Mouse (Mus musculus): ENCODE measurements around the gene Efcab11. TPM values are rescaled to one million over a fixed set of nuclear protein-coding genes. Genes with fewer than 3 reads are reported as not detected.

Gene Efcab11
- polyA plus RNA-seq, 1 experiment from 2014 or later = 4.0 TPM

GRCm38 (mm10) chr12:99724206-99724605 is 160.0 kb downstream of the Efcab11 start:
- no peak overlapping the region for H3K4me3 ChIP-seq (ENCODE audit: low read depth, low read length)
- H3K36me3 ChIP-seq (ENCODE audit: control insufficient read depth, insufficient read depth, low read length) = no peaks in the 10 kb centered on the region
- no peaks in the 10 kb centered on the region for H3K27me3 ChIP-seq (ENCODE audit: control insufficient read depth, insufficient read depth, low read depth, low read length)
- no peaks in the 10 kb centered on the region for H3K9me3 ChIP-seq (replicated peaks; ENCODE audit: control insufficient read depth, low read length, poor library complexity, severe bottlenecking)
- no peaks in the 10 kb centered on the region for H3K4me1 ChIP-seq (ENCODE audit: control insufficient read depth, insufficient read depth, low read length)
- H3K9ac ChIP-seq (ENCODE audit: low read depth, low read length) = no peak overlapping the region
- no peak for ATAC-seq
- WGBS = 98% methylated on average over 12 of the region's 12 CpGs
- H3K27ac ChIP-seq (ENCODE audit: low read length) = no peak overlapping the region
- H3K4me2 ChIP-seq (ENCODE audit: low read length) = no peak overlapping the region

DNA sequence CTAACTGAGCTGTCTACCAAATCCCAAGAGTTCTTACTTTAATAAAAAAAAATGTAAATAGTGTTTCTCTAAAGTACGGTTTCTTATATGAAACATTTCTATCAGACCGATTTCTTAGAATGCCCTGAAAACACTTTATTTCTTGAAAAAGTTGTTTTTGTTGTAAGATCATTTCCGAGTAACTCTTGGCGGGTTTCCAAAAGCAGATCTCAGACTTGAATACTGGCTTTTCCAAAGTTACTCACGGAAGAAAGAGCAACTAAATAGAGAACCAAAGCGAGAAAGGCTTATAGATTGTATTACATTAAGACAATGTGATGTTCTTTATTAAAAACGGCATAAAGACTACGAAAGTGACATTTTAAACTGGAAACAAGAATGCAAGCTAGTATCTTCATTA is 160.4 kb downstream of the Efcab11 start:
- Histone ChIP-seq H3K4me3 (ENCODE audit: low read depth, low read length) (no peak overlapping the region), H3K27me3 (ENCODE audit: control insufficient read depth, insufficient read depth, low read depth, low read length) (no peaks in the 10 kb centered on the region), H3K36me3 (ENCODE audit: control insufficient read depth, insufficient read depth, low read length) (no peaks in the 10 kb centered on the region), H3K4me1 (ENCODE audit: control insufficient read depth, insufficient read depth, low read length) (no peaks in the 10 kb centered on the region), H3K4me2 (ENCODE audit: low read length) (no peak overlapping the region), H3K9ac (ENCODE audit: low read depth, low read length) (no peak overlapping the region), H3K27ac (ENCODE audit: low read length) (no peak overlapping the region), H3K9me3 (replicated peaks; ENCODE audit: control insufficient read depth, low read length, poor library complexity, severe bottlenecking) (no peaks in the 10 kb centered on the region)
- no peak for ATAC-seq
- WGBS = 82% methylated on average over 8 of the region's 8 CpGs

GRCm38 (mm10) chr12:99721318-99721717 is 162.9 kb downstream of the Efcab11 start:
- Histone ChIP-seq H3K4me1 (ENCODE audit: control insufficient read depth, insufficient read depth, low read length) (no peaks in the 10 kb centered on the region), H3K27ac (ENCODE audit: low read length) (no peak overlapping the region), H3K27me3 (ENCODE audit: control insufficient read depth, insufficient read depth, low read depth, low read length) (no peaks in the 10 kb centered on the region), H3K36me3 (ENCODE audit: control insufficient read depth, insufficient read depth, low read length) (no peaks in the 10 kb centered on the region), H3K4me3 (ENCODE audit: low read depth, low read length) (no peak overlapping the region), H3K9me3 (replicated peaks; ENCODE audit: control insufficient read depth, low read length, poor library complexity, severe bottlenecking) (no peaks in the 10 kb centered on the region), H3K9ac (ENCODE audit: low read depth, low read length) (no peak overlapping the region), H3K4me2 (ENCODE audit: low read length) (no peak overlapping the region)
- WGBS = 70% methylated on average over 10 of the region's 10 CpGs
- no peak for ATAC-seq

DNA sequence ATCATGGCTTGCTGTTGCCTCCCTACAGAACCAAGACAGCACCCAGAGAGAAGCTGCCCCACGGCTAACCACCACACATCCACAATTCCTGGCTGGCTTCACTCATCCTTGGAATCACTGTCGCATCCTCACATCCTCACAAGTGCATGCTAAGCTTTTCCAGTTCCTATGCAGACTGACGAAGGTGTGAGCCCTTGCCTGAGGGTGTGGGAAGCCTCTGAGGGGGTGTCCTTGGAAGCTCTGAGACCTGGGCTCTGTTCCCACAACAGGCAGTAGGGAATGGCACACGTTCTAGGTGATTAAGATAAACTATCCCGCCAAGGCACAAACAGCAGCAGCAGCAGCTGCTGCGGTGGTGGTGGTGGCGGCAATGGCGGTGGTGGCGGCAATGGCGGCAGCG is 164.5 kb downstream of the Efcab11 start:
- H3K36me3 ChIP-seq (ENCODE audit: control insufficient read depth, insufficient read depth, low read length) = no peaks in the 10 kb centered on the region
- no peaks in the 10 kb centered on the region for H3K27me3 ChIP-seq (ENCODE audit: control insufficient read depth, insufficient read depth, low read depth, low read length)
- ATAC-seq = no peak
- no peak overlapping the region for H3K4me2 ChIP-seq (ENCODE audit: low read length)
- no peak overlapping the region for H3K9ac ChIP-seq (ENCODE audit: low read depth, low read length)
- H3K4me1 ChIP-seq (ENCODE audit: control insufficient read depth, insufficient read depth, low read length) = no peaks in the 10 kb centered on the region
- H3K4me3 ChIP-seq (ENCODE audit: low read depth, low read length) = no peak overlapping the region
- H3K9me3 ChIP-seq (replicated peaks; ENCODE audit: control insufficient read depth, low read length, poor library complexity, severe bottlenecking) = no peaks in the 10 kb centered on the region
- H3K27ac ChIP-seq (ENCODE audit: low read length) = no peak overlapping the region
- WGBS = 95% methylated on average over 11 of the region's 11 CpGs

DNA sequence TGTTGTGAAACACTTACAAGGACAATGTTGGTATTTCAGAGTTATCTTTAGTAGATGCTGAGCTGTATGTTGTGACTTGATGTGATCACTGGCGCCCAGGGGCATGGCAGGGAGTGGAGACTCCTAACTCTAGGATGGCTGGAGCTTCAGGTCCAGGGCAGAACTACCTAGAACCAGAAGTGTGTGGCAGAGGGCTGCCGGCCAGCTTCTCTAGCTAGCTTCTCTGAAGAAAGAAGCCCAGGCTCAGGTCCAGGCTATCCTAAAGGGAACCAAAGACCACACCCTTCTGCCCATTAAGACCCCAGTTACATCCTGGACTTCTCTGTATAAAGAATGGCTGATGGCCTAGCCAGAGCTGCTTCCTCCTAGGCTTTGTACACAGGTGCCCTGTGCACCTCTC is 166.1 kb downstream of the Efcab11 start:
- Histone ChIP-seq H3K36me3 (ENCODE audit: control insufficient read depth, insufficient read depth, low read length) (no peaks in the 10 kb centered on the region), H3K4me1 (ENCODE audit: control insufficient read depth, insufficient read depth, low read length) (no peaks in the 10 kb centered on the region), H3K9ac (ENCODE audit: low read depth, low read length) (no peak overlapping the region), H3K4me3 (ENCODE audit: low read depth, low read length) (no peak overlapping the region), H3K9me3 (replicated peaks; ENCODE audit: control insufficient read depth, low read length, poor library complexity, severe bottlenecking) (no peaks in the 10 kb centered on the region), H3K4me2 (ENCODE audit: low read length) (no peak overlapping the region), H3K27ac (ENCODE audit: low read length) (no peak overlapping the region), H3K27me3 (ENCODE audit: control insufficient read depth, insufficient read depth, low read depth, low read length) (no peaks in the 10 kb centered on the region)
- 95% methylated on average over 2 of the region's 2 CpGs for WGBS
- no peak for ATAC-seq

DNA sequence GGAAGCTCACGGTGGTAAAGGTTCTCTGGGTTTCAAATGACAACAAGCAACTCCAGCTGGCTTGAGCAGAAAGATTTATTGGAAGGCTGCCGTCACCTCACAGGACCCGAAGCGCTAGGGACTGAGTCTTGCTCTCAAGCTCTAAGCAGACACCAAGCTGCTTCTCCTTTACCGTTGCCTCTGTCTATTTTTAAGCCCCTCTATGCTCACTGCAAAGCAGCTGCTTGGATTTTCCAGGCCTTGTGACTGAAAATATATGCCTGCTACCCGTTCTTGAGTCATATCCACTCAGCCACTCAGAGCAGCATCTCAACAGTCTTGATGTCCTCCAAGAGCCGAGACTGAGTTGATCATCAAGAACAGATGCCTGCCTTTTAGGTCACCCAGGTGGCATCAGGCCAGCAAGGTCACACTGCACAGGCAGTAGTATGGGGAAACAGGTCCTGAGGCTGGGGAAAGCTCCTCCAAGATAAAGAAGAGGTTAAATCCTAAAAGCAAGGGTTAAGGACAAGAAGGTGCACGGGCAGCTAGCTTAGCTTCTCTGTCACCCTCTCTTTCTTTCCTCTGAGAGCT is 168.1 kb downstream of the Efcab11 start:
- Histone ChIP-seq H3K36me3 (ENCODE audit: control insufficient read depth, insufficient read depth, low read length) (no peaks in the 10 kb centered on the region), H3K27me3 (ENCODE audit: control insufficient read depth, insufficient read depth, low read depth, low read length) (no peaks in the 10 kb centered on the region), H3K4me3 (ENCODE audit: low read depth, low read length) (no peak overlapping the region), H3K9ac (ENCODE audit: low read depth, low read length) (no peak overlapping the region), H3K4me2 (ENCODE audit: low read length) (no peak overlapping the region), H3K27ac (ENCODE audit: low read length) (no peak overlapping the region), H3K4me1 (ENCODE audit: control insufficient read depth, insufficient read depth, low read length) (peaks cover 8% of the 10 kb centered on the region), H3K9me3 (replicated peaks; ENCODE audit: control insufficient read depth, low read length, poor library complexity, severe bottlenecking) (no peaks in the 10 kb centered on the region)
- ATAC-seq = no peak
- 84% methylated on average over 8 of the region's 8 CpGs for WGBS

DNA sequence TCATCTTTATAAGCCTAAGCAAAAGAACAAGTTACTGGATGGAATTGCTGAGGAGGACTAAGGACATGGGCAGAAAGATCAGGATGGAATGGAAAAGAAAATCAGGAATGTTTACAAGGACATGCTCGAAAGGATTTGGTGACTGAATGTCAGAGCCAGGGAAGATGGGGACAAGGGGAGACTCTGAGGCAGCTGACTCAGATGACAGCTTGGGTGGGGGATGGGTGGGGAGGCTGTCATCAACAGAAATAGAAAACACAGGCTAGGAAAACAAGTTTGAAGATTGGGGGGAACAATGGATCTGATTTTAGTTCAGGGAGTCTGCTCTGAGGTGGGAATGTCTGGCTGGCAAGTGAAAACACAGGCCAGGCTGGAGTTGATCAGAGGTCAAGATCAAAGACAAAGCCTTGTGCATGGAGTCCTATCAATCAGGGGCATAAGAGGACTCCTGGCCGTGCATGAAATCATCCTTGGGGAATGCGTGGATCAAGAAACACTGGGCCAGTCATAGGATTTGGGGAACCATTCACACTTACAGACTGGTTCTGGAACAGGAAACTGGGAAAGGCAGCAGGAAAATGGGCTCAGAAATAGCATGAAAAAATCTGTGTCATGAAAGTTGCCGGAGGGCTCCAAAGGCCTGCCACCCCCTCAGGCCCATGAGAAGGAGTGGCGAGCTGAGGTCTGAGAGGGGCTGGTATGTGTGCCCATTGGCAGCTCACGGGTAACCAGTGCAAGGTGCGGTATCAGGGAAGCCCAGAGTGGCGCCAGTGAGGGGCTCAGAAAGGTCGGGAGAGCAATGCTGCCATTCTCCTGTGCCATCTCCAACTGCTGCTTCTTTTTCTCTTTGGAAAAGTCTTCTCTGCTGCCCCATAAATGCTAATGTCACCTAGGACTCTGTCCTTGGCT is 168.9 kb downstream of the Efcab11 start:
- no peaks in the 10 kb centered on the region for H3K9me3 ChIP-seq (replicated peaks; ENCODE audit: control insufficient read depth, low read length, poor library complexity, severe bottlenecking)
- peaks cover 8% of the 10 kb centered on the region for H3K4me1 ChIP-seq (ENCODE audit: control insufficient read depth, insufficient read depth, low read length)
- H3K27ac ChIP-seq (ENCODE audit: low read length) = no peak overlapping the region
- no peaks in the 10 kb centered on the region for H3K36me3 ChIP-seq (ENCODE audit: control insufficient read depth, insufficient read depth, low read length)
- WGBS = 62% methylated on average over 9 of the region's 9 CpGs
- H3K27me3 ChIP-seq (ENCODE audit: control insufficient read depth, insufficient read depth, low read depth, low read length) = no peaks in the 10 kb centered on the region
- no peak overlapping the region for H3K4me2 ChIP-seq (ENCODE audit: low read length)
- no peak overlapping the region for H3K9ac ChIP-seq (ENCODE audit: low read depth, low read length)
- ATAC-seq = no peak
- no peak overlapping the region for H3K4me3 ChIP-seq (ENCODE audit: low read depth, low read length)

DNA sequence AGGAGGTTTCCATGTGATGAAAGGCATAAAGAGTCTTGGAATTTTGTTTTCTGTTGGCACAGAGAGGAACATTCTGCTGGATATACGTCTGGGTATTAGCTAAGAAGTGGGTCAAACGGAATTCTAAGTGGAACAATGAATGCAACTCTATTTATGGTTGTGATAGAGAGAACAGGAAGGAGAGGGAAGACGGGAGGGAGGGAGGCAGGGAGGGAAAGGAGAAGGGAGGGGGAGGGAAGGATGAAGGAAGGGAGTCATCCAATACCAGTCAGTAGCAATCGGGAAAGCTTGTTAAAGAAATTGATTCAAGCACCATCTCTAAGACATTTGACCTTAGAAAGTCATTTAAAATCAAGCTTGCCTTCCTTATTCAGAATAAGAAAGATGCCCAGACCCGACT is 172.0 kb downstream of the Efcab11 start:
- H3K27ac ChIP-seq (ENCODE audit: low read length) = 0 out of 2 replicates have a peak overlapping the region, but pooled peaks have one; percentile 24
- H3K9me3 ChIP-seq (replicated peaks; ENCODE audit: control insufficient read depth, low read length, poor library complexity, severe bottlenecking) = no peaks in the 10 kb centered on the region
- WGBS = 28% methylated on average over 5 of the region's 5 CpGs
- no peak overlapping the region for H3K9ac ChIP-seq (ENCODE audit: low read depth, low read length)
- no peak for ATAC-seq
- no peak overlapping the region for H3K4me3 ChIP-seq (ENCODE audit: low read depth, low read length)
- peaks cover 8% of the 10 kb centered on the region for H3K4me1 ChIP-seq (ENCODE audit: control insufficient read depth, insufficient read depth, low read length)
- no peaks in the 10 kb centered on the region for H3K36me3 ChIP-seq (ENCODE audit: control insufficient read depth, insufficient read depth, low read length)
- no peak overlapping the region for H3K4me2 ChIP-seq (ENCODE audit: low read length)
- H3K27me3 ChIP-seq (ENCODE audit: control insufficient read depth, insufficient read depth, low read depth, low read length) = no peaks in the 10 kb centered on the region

DNA sequence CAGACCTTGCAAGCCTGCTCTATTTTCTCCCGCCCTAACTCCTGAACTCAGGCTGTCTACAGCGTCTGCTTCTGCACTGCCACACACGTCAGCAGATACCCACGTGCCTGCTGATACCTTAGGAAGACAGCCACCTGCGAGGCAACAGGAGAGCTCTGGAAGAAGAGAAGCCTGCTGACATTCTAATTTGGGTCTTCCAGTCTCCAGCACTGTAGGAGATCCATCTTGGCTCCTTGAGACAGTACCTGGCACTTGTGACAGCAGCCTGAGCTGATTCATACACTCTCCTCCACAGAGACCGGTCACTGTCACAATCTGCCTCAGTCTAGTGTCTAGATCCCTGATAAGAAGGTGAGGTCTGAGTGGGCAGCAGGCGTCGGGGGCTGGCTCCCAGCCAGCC is 182.0 kb downstream of the Efcab11 start:
- Histone ChIP-seq H3K27me3 (ENCODE audit: control insufficient read depth, insufficient read depth, low read depth, low read length) (no peaks in the 10 kb centered on the region), H3K4me1 (ENCODE audit: control insufficient read depth, insufficient read depth, low read length) (no peaks in the 10 kb centered on the region), H3K4me3 (ENCODE audit: low read depth, low read length) (no peak overlapping the region), H3K9me3 (replicated peaks; ENCODE audit: control insufficient read depth, low read length, poor library complexity, severe bottlenecking) (no peaks in the 10 kb centered on the region), H3K4me2 (ENCODE audit: low read length) (no peak overlapping the region), H3K27ac (ENCODE audit: low read length) (no peak overlapping the region), H3K36me3 (ENCODE audit: control insufficient read depth, insufficient read depth, low read length) (no peaks in the 10 kb centered on the region), H3K9ac (ENCODE audit: low read depth, low read length) (no peak overlapping the region)
- WGBS = 88% methylated on average over 8 of the region's 8 CpGs
- ATAC-seq = no peak

Measured in midbrain, embryonic 16.5 days (tissue).